Mouse (Mus musculus): Measurements from ENCODE around the gene Zdhhc5. TPM values are rescaled to one million over a fixed set of nuclear protein-coding genes. Genes with fewer than 3 reads are reported as not detected.
"Not testable (repeated sequence)": the region's sequence is repeated elsewhere in the genome, so short reads cannot be mapped to it uniquely, and the experiment has no call there.

Gene Zdhhc5
- total RNA-seq, 4 experiments from 2014 or later = 59.4 to 67.2 (median 63.7) TPM

- no peak for DNase-seq (ENCODE audit: low spot score)
These were observed 19.9 kb upstream of the Zdhhc5 start for GRCm38 (mm10) chr2:84734919-84735318.

- no peak for DNase-seq (ENCODE audit: low spot score)
These were observed 19.4 kb upstream of the Zdhhc5 start for GRCm38 (mm10) chr2:84734351-84734864.

DNA sequence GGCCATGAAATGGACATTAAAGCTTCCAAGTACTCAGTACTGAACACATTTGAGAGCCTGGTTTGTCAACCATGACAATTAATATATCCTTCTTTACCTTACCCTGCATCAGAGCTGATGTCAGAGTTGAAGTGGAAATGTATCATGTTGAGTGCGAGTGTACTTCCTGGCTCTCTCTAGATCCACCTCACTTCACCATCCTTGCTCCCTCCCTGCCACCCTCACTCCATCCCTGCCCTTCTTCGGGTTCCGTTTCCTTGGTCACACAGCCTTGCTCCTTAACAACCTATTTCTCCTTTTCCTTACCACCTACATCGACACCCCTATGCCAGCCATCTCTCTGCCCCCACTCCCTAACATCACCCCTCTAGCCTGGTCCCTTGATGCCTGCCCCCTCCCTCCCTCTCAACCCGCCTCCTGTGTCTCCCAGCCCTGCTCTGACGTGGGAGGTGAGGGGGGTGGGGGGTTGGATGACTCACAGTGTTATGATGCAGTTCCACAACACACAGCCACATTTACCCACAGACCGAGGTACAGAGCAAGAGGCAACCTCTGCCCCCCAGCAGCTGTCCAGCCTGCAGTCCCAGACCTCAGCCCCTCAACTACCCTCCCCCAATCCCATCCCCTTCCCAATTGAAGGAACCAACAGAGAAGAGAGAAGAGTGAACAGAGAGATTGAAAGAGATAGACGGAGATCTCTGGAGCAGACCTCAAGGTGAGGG lies 18.8 kb upstream of the Zdhhc5 start, which contains the start of gene Ypel4:
Ypel4 (plus strand) TSS at position 480 of the 722 bp plus-strand sequence.
- no peak for DNase-seq (ENCODE audit: low spot score)

- DNase-seq (ENCODE audit: low spot score) = no peak
These were observed 17.4 kb upstream of the Zdhhc5 start for GRCm38 (mm10) chr2:84732394-84732793.

DNA sequence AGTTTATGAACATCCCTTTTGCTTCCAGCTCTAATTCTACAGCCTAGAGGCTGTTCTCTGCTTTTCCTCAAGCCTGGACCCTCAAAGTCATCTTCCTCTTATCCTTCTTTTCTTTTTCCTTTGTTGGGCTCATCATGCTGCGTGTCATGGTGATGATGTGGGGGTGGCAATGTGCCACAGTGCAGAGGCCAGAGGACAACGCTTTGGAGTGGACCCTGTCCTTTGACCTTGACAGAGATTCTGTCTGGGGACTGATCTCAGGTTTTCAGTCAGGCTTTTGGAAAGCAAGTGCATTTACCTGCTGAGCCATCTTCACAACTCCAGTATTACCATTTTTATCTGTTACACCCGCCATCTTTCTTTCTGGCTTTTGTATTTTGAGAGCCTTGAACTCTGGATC lies 16.2 kb upstream of the Zdhhc5 start:
- no peak for DNase-seq (ENCODE audit: low spot score)

- DNase-seq (ENCODE audit: low spot score) = not testable (repeated sequence)
These were observed 13.2 kb upstream of the Zdhhc5 start for GRCm38 (mm10) chr2:84728191-84728590.

DNA sequence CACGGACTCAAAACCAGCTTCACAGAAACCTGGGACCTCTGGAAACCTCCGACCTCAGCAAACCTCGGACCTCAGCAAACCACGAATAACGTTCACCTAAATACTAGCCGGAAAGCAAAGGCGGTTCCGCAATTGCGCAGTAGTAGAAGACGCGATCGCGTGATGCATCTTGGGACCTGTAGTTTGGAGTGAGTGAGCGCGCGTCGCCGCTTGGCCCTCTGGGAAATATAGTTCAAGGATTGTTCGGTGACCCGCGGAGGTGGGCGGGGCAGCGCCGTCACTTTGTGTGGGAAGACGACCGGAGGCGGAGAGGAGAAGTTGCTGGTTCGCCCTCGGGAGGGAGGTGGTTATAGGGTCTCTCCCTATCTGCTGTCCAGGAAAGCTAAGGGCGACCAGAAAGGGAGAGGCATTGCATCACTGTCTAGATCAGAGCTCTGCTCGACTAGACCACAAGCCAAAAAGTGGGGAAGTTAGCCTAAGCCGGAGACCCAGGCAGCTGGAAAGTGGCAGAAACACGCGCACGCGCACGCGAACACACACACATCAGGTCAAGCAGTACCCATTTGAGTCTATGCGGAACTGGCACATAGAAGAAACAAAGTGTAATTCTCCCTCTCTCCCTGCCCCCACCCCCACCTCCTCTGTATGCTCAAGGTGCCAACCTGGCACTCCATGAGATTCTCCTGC lies 12.3 kb upstream of the Zdhhc5 start, which contains the start of gene Clp1:
Clp1 (minus strand) TSS at position 179 of the 687 bp plus-strand sequence.
- DNase-seq (ENCODE audit: low spot score) = peak; percentile 98

DNA sequence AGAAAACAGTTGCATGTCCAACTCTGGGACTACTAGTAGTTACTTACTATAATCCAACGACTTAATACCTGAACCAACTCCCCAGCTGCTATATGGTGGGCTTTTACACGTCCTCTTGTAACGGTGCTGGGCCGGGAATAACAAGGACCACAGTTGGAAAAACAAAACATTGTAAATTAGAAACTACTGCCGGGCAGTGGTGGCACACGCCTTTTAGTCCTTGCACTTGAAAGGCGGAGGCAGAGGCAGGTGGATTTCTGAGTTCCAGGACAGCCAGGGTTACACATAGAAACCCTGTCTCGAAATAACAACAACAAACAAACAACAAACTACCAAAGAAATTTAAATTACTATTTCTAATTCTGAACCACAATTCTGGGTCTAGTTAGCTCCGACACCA lies 11.7 kb upstream of the Zdhhc5 start:
- no peak for DNase-seq (ENCODE audit: low spot score)

DNA sequence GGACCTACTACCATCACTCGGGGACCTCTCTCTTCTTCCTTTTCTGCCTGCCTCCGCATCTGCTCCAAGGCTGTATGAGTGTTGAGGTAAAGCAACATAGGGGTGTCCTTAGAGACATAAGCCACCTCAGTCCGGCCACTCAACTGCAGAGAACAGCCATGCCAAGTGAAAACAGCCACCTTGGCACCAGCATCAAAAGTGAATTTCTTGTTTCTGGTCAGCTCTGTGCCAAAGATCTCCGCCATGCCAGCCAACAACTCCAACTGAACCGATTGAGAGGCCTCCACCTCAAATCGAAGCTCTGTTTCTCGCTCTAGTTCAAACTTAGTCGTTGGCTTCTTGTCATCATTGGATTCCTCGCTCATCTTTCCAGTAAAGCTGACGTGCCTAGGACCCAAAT lies 10.8 kb upstream of the Zdhhc5 start:
- DNase-seq (ENCODE audit: low spot score) = no peak

DNA sequence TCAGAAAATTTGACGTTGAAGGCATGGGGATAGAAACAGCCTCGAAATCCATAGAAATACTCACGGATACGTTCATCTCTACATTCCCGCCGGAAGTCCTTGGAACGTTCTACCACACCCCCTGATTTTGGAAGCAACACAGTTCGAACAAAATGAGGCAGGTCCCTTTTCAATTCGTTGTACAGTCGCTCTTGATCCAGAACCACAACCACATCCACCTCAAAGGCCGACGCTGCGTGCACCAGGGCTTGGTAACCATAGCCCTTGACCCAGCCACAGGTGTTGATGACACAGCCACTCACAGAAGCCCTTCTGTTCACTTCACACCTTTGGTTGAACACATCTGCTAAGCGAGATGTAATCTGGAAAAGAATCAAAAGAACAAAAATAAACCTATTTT lies 8.9 kb upstream of the Zdhhc5 start:
- DNase-seq (ENCODE audit: low spot score) = no peak

GRCm38 (mm10) chr2:84721182-84721581 lies 6.2 kb upstream of the Zdhhc5 start:
- no peak for DNase-seq (ENCODE audit: low spot score)

DNA sequence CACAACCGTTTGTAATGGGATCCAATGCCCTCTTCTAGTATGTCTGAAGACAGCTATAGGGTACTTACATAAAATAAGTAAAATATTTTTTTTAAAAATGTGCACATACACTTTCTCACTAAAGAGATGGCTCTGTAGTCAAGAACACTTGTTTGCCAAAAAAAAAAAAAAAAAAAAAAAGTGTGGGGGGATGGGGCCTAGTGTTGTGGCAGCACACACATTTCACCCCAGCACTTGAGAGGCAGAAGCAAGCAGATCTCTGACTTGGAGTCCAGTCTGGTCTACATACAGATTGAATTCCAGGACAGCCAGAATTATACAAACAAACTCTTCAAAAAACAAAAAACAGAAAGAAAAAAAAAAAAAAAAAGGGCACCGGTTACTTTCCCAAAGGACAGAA lies 5.7 kb upstream of the Zdhhc5 start:
- DNase-seq (ENCODE audit: low spot score) = no peak

- DNase-seq (ENCODE audit: low spot score) = no peak
These were observed 2.4 kb upstream of the Zdhhc5 start for GRCm38 (mm10) chr2:84717357-84717756.

- no peak for DNase-seq (ENCODE audit: low spot score)
These were observed 1.7 kb upstream of the Zdhhc5 start for GRCm38 (mm10) chr2:84716423-84717355.

GRCm38 (mm10) chr2:84715562-84716361 lies 782 bp upstream of the Zdhhc5 start:
- peak; percentile 95 for DNase-seq (ENCODE audit: low spot score)

GRCm38 (mm10) chr2:84714422-84714810 lies 564 bp downstream of the Zdhhc5 start:
- DNase-seq (ENCODE audit: low spot score) = peak; percentile 27

DNA sequence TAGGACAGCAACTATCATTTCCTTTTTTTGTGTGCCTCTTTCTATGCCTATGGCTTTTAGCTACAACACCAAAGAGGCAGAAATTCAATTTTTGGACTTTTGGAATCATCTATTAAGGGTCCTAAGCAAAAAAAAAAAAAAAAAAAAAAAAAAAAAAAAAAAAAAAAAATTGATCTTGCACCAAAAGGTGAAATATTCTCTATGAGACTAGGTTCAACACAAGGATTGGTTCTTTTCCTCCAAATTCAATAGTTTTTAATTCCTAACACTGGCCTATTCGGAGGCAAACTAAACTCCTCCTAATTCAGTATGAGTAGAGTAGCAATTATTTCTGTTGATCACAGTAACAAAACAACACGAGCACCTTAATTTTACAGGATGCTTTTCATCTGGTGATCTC lies 3.1 kb downstream of the Zdhhc5 start:
- DNase-seq (ENCODE audit: low spot score) = no peak

GRCm38 (mm10) chr2:84707523-84707922 lies 7.5 kb downstream of the Zdhhc5 start:
- no peak for DNase-seq (ENCODE audit: low spot score)

DNA sequence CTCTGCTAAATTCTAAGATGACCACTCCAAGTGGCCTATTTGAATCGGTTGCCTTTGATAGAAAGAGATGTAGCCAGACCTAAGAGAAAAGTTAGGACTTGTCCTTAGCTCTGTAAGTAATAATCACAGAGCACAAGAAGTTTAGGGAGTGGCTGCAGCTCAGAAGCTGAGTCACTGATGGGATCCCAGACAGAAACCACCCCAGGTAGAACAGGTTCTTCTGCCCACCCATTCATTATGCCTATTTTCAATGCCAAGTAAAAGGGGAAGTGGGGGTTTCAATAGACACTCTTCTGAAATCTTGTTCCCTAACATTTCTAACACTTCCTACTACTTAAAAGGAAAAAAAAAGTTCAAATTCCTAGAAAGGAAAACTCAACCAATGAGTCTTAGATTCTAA lies 9.7 kb downstream of the Zdhhc5 start:
- no peak for DNase-seq (ENCODE audit: low spot score)

DNA sequence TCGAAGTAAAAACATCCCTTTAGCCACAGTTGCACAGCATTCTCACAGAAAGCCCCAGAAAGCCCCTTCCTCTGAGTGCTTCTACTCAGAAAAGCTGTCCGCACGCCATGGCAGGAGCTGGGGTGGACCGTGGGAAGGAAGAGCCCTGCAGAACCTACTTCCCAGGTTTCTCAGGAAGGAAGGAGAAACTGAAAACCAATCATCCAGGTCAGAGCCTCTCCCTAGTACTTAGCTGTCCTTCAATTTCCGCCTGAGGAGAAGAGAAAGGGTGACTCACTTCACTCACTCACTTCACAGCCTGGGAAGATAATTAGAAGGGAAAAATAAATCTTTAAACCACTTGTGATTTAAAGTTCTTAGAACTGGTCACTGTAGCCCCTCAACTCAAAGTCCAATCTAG lies 10.7 kb downstream of the Zdhhc5 start:
- DNase-seq (ENCODE audit: low spot score) = no peak

DNA sequence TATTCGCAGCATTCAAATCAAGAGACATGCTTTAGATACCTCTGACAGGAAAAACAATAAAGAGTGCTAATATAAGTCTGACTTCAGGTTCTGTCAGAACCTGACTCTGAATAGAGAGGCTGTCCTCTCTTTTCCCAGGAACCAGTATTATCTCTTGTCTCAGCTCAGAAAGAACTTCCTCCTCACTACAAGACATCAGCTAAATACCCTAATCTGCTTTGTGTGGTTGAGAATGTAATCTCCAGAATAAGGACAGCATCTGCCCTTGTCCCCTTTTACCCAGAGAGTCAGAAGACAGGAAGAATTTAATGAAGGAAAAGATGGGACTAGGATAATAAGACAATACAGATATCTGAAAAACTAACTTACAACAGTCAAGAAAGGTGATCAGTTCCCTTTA lies 11.5 kb downstream of the Zdhhc5 start:
- no peak for DNase-seq (ENCODE audit: low spot score)
